Mouse (Mus musculus) lung, postnatal 0 days (tissue): ENCODE data around the gene Itgam. TPM values are rescaled to one million over a fixed set of nuclear protein-coding genes. Genes with fewer than 3 reads are reported as not detected.
"Not testable (repeated sequence)": the region's sequence is repeated elsewhere in the genome, so short reads cannot be mapped to it uniquely, and the experiment has no call there.

Experiments used
- ATAC-seq: fragments of 200-750 bp; cut with Nextera tagmentation; 2 replicates; pipeline ENCODE4 v1.8.0; 2017; ENCODE audit warnings: moderate library complexity
- DNase-seq: peaks from one replicate; pipeline ENCODE4 v3.0.0-alpha.2; 2016; ENCODE audit warnings: low spot score
- H3K27ac ChIP-seq: fragments of 300-500 bp; sonication (generic); 2 replicates; pipeline ENCODE4 v1.5.1; 2014; ENCODE audit warnings: antibody characterized with exemption, mild to moderate bottlenecking, low read length, mixed read lengths
- H3K27me3 ChIP-seq: fragments of 300-500 bp; sonication (generic); replicated peaks from 2 replicates; pipeline ENCODE4 v1.6.1; 2014; ENCODE audit warnings: low read length, mixed read lengths; ENCODE audit not compliant: insufficient read depth
- H3K36me3 ChIP-seq: fragments of 300-500 bp; sonication (generic); 2 replicates; pipeline ENCODE4 v1.6.1; 2014; ENCODE audit warnings: low read length, mixed read lengths; ENCODE audit not compliant: insufficient read depth
- H3K4me1 ChIP-seq: fragments of 300-500 bp; sonication (generic); 2 replicates; pipeline ENCODE4 v1.6.1; 2014; ENCODE audit warnings: antibody characterized with exemption, low read depth, low read length, mixed read lengths; ENCODE audit not compliant: insufficient read depth
- H3K4me2 ChIP-seq: fragments of 300-500 bp; sonication (generic); replicated peaks from 2 replicates; pipeline ENCODE4 v1.6.1; 2014; ENCODE audit warnings: low read depth, mild to moderate bottlenecking, low read length, moderate library complexity, mixed read lengths
- H3K4me3 ChIP-seq: fragments of 300-500 bp; sonication (generic); 2 replicates; pipeline ENCODE4 v1.5.1; 2014; ENCODE audit warnings: low read depth, low read length
- H3K9ac ChIP-seq: fragments of 300-500 bp; sonication (generic); replicated peaks from 2 replicates; pipeline ENCODE4 v1.6.1; 2014; ENCODE audit warnings: low read depth, mild to moderate bottlenecking
- H3K9me3 ChIP-seq: fragments of 300-500 bp; sonication (generic); 2 replicates; pipeline ENCODE4 v1.6.1; 2016; ENCODE audit warnings: low read length, mixed read lengths
- CTCF ChIP-seq: IDR thresholded peaks from 2 replicates; pipeline ENCODE4 v1.5.1; 2016; ENCODE audit warnings: antibody characterized with exemption, mild to moderate bottlenecking
- EP300 ChIP-seq: IDR thresholded peaks from 2 replicates; pipeline ENCODE4 v1.6.1; 2016; ENCODE audit warnings: antibody characterized with exemption, mild to moderate bottlenecking, control low read depth
- WGBS: fragments of 180-500 bp; shearing (Covaris S2); extraction: QIAGEN DNeasy Blood & Tissue Kit; methylation state at CpG from one replicate; pipeline ENCODE4 v1.1.7; 2014; 5-methylcytosine and 5-hydroxymethylcytosine counted together
- polyA plus RNA-seq: library from polyadenylated mRNA; unstranded; fragments of >200 nt; fragmentation: Nextera tagmentation; extraction: Ambion mirVana; gene quantifications from 2 replicates; pipeline ENCODE4 v1.2.1, GENCODE M21; 2015

Itgam gene
- polyA plus RNA-seq, 1 experiment from 2014 or later = 2.3 TPM

- Histone ChIP-seq H3K4me3 (no peak overlapping the region), H3K27me3 (no peaks in the 10 kb centered on the region), H3K4me1 (no peaks in the 10 kb centered on the region), H3K9ac (no peak overlapping the region), H3K27ac (no peak overlapping the region), H3K4me2 (no peak overlapping the region), H3K9me3 (no peaks in the 10 kb centered on the region), H3K36me3 (no peaks in the 10 kb centered on the region)
- 75% methylated on average over 3 of the region's 3 CpGs for WGBS
- ATAC-seq (no peak), DNase-seq (no peak)
- TF ChIP-seq EP300 = no peak
- TF ChIP-seq CTCF = no peak
Observed at GRCm38 (mm10) chr7:128032989-128033293, 29.5 kb upstream of the Itgam start.

GRCm38 (mm10) chr7:128033616-128034015, 28.8 kb upstream of the Itgam start:
- no peak for TF ChIP-seq EP300
- TF ChIP-seq CTCF = no peak
- Histone ChIP-seq H3K9ac (no peak overlapping the region), H3K36me3 (no peaks in the 10 kb centered on the region), H3K27ac (no peak overlapping the region), H3K9me3 (no peaks in the 10 kb centered on the region), H3K4me1 (no peaks in the 10 kb centered on the region), H3K4me3 (no peak overlapping the region), H3K4me2 (no peak overlapping the region), H3K27me3 (no peaks in the 10 kb centered on the region)
- no peak for DNase-seq
- no peak for ATAC-seq
- WGBS = 86% methylated on average over 4 of the region's 4 CpGs

DNA sequence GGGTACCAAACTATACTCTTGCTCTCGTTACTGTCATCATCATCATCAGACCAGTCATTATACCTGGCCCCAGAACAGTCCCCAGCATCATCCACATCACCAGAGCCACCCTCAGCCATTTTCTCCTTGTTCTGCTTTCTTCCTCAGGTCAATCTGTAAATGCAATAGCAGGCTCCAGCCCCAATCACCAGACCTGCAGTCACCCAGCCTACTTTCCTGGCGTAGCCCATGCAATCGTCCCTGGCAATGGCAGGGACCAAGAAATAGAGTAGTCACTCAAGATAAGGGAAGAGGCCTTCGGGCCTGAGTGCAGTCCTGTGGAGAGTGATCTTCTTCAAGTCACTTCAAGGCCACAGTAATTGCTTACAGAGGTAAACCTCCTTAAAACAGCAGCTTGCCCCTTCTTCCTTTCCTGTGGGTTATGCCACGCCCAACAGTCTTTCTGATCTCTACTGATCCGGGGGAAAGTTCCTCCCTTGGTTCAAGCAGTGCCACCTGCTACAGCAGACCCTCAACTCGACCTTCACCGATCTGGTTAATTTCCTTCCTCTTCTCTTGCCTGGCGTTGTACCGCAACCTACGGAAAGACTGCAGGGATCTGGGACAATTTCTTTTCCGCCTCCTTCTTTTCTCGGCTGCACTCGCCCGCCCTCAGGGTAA, 20.1 kb upstream of the Itgam start:
- H3K36me3 ChIP-seq, H3K4me3 ChIP-seq, ATAC-seq, H3K4me1 ChIP-seq, H3K9me3 ChIP-seq, H3K9ac ChIP-seq, H3K27me3 ChIP-seq, DNase-seq, H3K4me2 ChIP-seq, H3K27ac ChIP-seq: not testable (repeated sequence)
- 68% methylated on average over 15 of the region's 15 CpGs for WGBS

- Histone ChIP-seq H3K36me3 (no peaks in the 10 kb centered on the region), H3K9me3 (no peaks in the 10 kb centered on the region), H3K4me1 (no peaks in the 10 kb centered on the region), H3K27ac (no peak overlapping the region), H3K9ac (no peak overlapping the region), H3K4me3 (no peak overlapping the region), H3K4me2 (no peak overlapping the region), H3K27me3 (no peaks in the 10 kb centered on the region)
- TF ChIP-seq EP300 = no peak
- TF ChIP-seq CTCF = no peak
- no peak for DNase-seq
- no peak for ATAC-seq
- WGBS = 54% methylated on average over 4 of the region's 4 CpGs
Observed at GRCm38 (mm10) chr7:128044142-128044785, 18.2 kb upstream of the Itgam start.

DNA sequence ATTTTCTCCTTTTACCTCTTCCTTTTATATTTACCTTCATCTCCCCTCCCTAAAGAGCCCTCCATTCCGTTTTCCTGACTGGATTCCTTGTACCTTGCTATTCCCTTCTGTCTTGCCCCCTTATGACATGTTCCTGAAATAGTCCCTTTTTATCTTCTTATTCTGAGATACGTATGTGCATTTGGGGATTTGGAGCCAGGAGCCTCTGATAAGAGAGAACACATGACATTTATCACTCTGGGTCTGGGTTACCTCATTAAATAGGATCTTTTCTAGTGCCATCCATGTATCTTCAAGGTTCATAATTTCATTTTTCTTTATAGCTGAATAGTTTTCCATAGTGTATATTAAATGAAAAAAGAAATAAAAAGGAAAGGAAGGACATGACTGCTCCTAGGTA, 16.8 kb upstream of the Itgam start:
- no peak overlapping the region for H3K27ac ChIP-seq
- no peaks in the 10 kb centered on the region for H3K9me3 ChIP-seq
- ATAC-seq (no peak), DNase-seq (no peak)
- WGBS = 51% methylated on average over 2 of the region's 2 CpGs
- no peak overlapping the region for H3K4me3 ChIP-seq
- H3K9ac ChIP-seq = no peak overlapping the region
- no peaks in the 10 kb centered on the region for H3K27me3 ChIP-seq
- H3K36me3 ChIP-seq = no peaks in the 10 kb centered on the region
- H3K4me2 ChIP-seq = no peak overlapping the region
- no peaks in the 10 kb centered on the region for H3K4me1 ChIP-seq
- TF ChIP-seq EP300 (no peak), CTCF (no peak)

DNA sequence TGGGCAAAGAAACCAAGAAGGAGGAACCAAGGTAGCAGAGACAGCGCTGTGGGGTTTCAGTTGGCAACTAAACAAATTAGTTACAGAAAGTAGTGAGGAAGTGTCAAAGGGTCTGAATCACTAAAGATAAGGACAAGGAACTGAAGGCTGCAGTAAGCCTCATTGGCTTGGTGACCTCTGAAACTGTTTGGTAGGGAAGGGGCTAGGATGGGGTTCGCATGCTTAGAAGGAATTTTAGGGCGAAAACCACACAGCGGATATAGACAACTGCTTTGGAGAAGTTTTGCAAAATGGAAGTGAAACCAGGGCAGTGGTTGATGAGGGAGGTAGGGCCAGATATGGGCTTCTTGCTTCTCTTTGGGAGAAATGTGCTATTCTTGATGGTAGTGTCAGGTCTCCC, 13.6 kb upstream of the Itgam start:
- TF ChIP-seq EP300 = no peak
- no peak for TF ChIP-seq CTCF
- no peaks in the 10 kb centered on the region for H3K27me3 ChIP-seq
- WGBS = 89% methylated on average over 4 of the region's 4 CpGs
- no peak for ATAC-seq
- peak; percentile 16 for DNase-seq
- no peak overlapping the region for H3K27ac ChIP-seq
- no peaks in the 10 kb centered on the region for H3K9me3 ChIP-seq
- no peak overlapping the region for H3K4me2 ChIP-seq
- no peak overlapping the region for H3K4me3 ChIP-seq
- H3K4me1 ChIP-seq = no peaks in the 10 kb centered on the region
- H3K36me3 ChIP-seq = no peaks in the 10 kb centered on the region
- no peak overlapping the region for H3K9ac ChIP-seq

- 73% methylated on average over 2 of the region's 2 CpGs for WGBS
- H3K4me3 ChIP-seq = no peak overlapping the region
- no peak for ATAC-seq
- no peak overlapping the region for H3K27ac ChIP-seq
- H3K4me2 ChIP-seq = no peak overlapping the region
- no peaks in the 10 kb centered on the region for H3K27me3 ChIP-seq
- DNase-seq = no peak
- H3K36me3 ChIP-seq = no peaks in the 10 kb centered on the region
- TF ChIP-seq CTCF = no peak
- no peak for TF ChIP-seq EP300
- H3K4me1 ChIP-seq = no peaks in the 10 kb centered on the region
- H3K9ac ChIP-seq = no peak overlapping the region
- H3K9me3 ChIP-seq = no peaks in the 10 kb centered on the region
Observed at GRCm38 (mm10) chr7:128049254-128049653, 13.2 kb upstream of the Itgam start.
